Mouse (Mus musculus) stomach, embryonic 16.5 days (tissue): ENCODE measurements around the gene Tekt2. TPM values are rescaled to one million over a fixed set of nuclear protein-coding genes. Genes with fewer than 3 reads are reported as not detected.
A peak's percentile ranks its signal among the peaks of the same experiment; 100 is the strongest.

Source experiments
- ATAC-seq: fragments of 200-750 bp; cut with Nextera tagmentation; 2 replicates; pipeline ENCODE4 v1.8.0; 2017; ENCODE audit warnings: moderate number of reproducible peaks, moderate TSS enrichment; ENCODE audit not compliant: insufficient read depth, low FRiP score
- H3K27ac ChIP-seq: fragments of 300-500 bp; sonication (generic); 2 replicates; pipeline ENCODE4 v1.5.1; 2014; ENCODE audit warnings: low read length
- H3K27me3 ChIP-seq: fragments of 300-500 bp; sonication (generic); 2 replicates; pipeline ENCODE4 v1.6.1; 2014; ENCODE audit warnings: low read length, control low read depth, mixed read lengths; ENCODE audit not compliant: control insufficient read depth, insufficient read depth
- H3K36me3 ChIP-seq: fragments of 300-500 bp; sonication (generic); 2 replicates; pipeline ENCODE4 v1.6.1; 2014; ENCODE audit warnings: low read length; ENCODE audit not compliant: control insufficient read depth, insufficient read depth
- H3K4me1 ChIP-seq: fragments of 300-500 bp; sonication (generic); 2 replicates; pipeline ENCODE4 v1.6.1; 2014; ENCODE audit warnings: low read length, control low read depth, mixed read lengths; ENCODE audit not compliant: control insufficient read depth, insufficient read depth
- H3K4me2 ChIP-seq: fragments of 300-500 bp; sonication (generic); 2 replicates; pipeline ENCODE4 v1.6.1; 2014; ENCODE audit warnings: low read depth, low read length, mixed read lengths
- H3K4me3 ChIP-seq: fragments of 300-500 bp; sonication (generic); replicated peaks from 2 replicates; pipeline ENCODE4 v1.5.1; 2014; ENCODE audit warnings: mild to moderate bottlenecking, low read length
- H3K9ac ChIP-seq: fragments of 300-500 bp; sonication (generic); 2 replicates; pipeline ENCODE4 v1.6.1; 2014; ENCODE audit warnings: low read length
- H3K9me3 ChIP-seq: fragments of 300-500 bp; sonication (generic); replicated peaks from 2 replicates; pipeline ENCODE4 v1.6.1; 2016; ENCODE audit warnings: low read length, control low read depth; ENCODE audit not compliant: control insufficient read depth
- WGBS: fragments of 180-500 bp; shearing (Covaris S2); extraction: QIAGEN DNeasy Blood & Tissue Kit; methylation state at CpG from one replicate; pipeline ENCODE4 v1.1.7; 2014; 5-methylcytosine and 5-hydroxymethylcytosine counted together
- polyA plus RNA-seq: library from polyadenylated mRNA; unstranded; fragments of >200 nt; fragmentation: Nextera tagmentation; extraction: Ambion mirVana; gene quantifications from 2 replicates; pipeline ENCODE4 v1.2.1, GENCODE M21; 2015

Gene Tekt2
- 7.9 and 8.0 TPM in 2 replicates for polyA plus RNA-seq

DNA sequence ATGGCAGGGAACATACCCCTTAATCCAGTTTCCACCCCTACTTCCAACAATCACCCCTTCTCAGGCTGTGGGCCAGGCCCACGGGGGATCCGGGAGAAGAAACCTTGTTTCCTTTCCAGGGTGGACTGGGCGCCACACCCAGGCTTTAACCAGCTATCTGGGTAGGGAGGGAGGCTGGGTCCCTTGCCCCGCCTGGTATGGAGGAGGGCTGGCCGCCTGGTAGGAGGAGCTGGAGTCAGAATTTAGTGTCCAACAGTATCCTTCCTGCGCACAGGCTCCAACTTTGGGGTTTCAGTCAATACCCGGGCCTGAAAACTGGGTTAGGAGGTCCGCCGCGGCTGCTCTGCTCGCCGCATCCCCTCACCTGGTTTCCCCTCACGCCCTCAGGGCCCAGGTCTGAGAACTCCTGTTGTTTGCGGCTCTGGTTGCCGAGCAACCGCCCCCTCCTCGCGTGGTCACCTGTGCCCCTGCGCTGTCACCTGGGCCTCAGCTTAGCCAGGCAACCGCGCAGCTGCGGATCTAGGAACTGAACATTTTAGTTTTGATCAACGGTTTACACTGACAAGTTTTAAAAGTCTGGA, at the start of gene Tekt2:
Tekt2 (minus strand) TSS at position 408 of the 581 bp plus-strand sequence.
- Histone ChIP-seq H3K4me1 (peaks cover 18% of the 10 kb centered on the region), H3K9me3 (no peaks in the 10 kb centered on the region), H3K9ac (peak within 1 kb of the TSS; percentile 62), H3K4me3 (peak within 1 kb of the TSS; percentile 32), H3K36me3 (no peaks in the 10 kb centered on the region), H3K4me2 (peak within 1 kb of the TSS; percentile 51), H3K27me3 (no peaks in the 10 kb centered on the region), H3K27ac (no peak within 1 kb of the TSS; the same call in 1 of the 2 replicates)
- 8% methylated on average over 23 of the region's 23 CpGs for WGBS
- ATAC-seq, result 0 out of 2 replicates have a peak, but pooled peaks have one; percentile 30

DNA sequence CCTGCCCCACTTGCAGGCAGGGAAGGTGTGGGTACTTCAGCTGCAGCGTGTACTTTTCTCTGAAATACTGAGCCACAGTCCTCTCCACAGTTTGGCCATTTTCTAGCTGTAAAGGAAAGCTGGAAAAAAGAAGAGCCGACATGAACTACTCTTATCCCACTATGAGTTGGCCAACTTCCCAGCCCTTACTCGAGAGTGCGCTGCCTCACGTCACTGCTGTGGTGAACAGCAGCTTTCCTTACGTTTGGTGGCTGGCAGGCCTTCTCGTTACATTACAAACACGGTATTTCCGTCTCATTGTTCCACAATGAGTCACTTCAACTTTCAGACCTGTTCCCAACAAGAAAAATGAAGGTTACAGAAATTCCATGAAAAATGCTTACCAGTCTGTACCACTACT, 46.0 kb upstream of the Tekt2 start:
- Histone ChIP-seq H3K27ac (no peak overlapping the region), H3K4me1 (no peaks in the 10 kb centered on the region), H3K9ac (no peak overlapping the region), H3K9me3 (no peaks in the 10 kb centered on the region), H3K4me3 (no peak overlapping the region), H3K4me2 (no peak overlapping the region), H3K27me3 (no peaks in the 10 kb centered on the region), H3K36me3 (no peaks in the 10 kb centered on the region)
- WGBS, result 66% methylated on average over 9 of the region's 9 CpGs
- ATAC-seq, result no peak

GRCm38 (mm10) chr4:126360069-126360468, 34.6 kb upstream of the Tekt2 start:
- 81% methylated on average over 1 of the region's 1 CpGs for whole genome bisulfite sequencing
- H3K27ac ChIP-seq, result no peak overlapping the region
- ATAC-seq, result no peak
- H3K4me2 ChIP-seq, result no peak overlapping the region
- H3K4me3 ChIP-seq, result no peak overlapping the region
- H3K27me3 ChIP-seq, result no peaks in the 10 kb centered on the region
- no peaks in the 10 kb centered on the region for H3K9me3 ChIP-seq
- H3K36me3 ChIP-seq, result 0 out of 2 replicates have a peak, but pooled peaks cover 14% of the 10 kb centered on the region
- H3K4me1 ChIP-seq, result no peaks in the 10 kb centered on the region
- no peak overlapping the region for H3K9ac ChIP-seq

DNA sequence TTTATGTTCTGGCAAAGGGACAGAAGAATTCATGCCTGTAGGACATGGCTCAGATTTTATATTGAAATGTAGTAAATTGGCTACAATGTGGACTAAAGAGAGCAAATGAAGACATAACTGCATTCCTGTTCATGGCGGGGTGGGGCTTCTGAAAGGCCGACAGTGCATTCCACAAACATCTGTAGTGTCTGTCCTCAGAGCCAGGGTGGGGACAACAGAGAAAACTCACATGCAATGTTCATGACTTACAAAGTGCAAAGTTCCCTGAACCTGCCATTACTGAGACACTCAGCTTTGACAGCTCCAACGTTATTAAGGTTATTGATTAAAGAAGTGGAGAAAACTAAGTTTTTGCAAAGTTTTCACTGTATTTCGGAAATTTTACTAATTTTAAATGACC, 18.0 kb upstream of the Tekt2 start:
- no peak for ATAC-seq
- 54% methylated on average over 4 of the region's 4 CpGs for WGBS
- Histone ChIP-seq H3K9me3 (no peaks in the 10 kb centered on the region), H3K4me2 (no peak overlapping the region), H3K9ac (no peak overlapping the region), H3K27me3 (no peaks in the 10 kb centered on the region), H3K4me1 (no peaks in the 10 kb centered on the region), H3K27ac (no peak overlapping the region), H3K36me3 (no peaks in the 10 kb centered on the region), H3K4me3 (no peak overlapping the region)

- Histone ChIP-seq H3K4me1 (no peaks in the 10 kb centered on the region), H3K27ac (no peak overlapping the region)
- WGBS, result 52% methylated on average over 4 of the region's 4 CpGs
Observed at GRCm38 (mm10) chr4:126339461-126339860, 14.0 kb upstream of the Tekt2 start.

DNA sequence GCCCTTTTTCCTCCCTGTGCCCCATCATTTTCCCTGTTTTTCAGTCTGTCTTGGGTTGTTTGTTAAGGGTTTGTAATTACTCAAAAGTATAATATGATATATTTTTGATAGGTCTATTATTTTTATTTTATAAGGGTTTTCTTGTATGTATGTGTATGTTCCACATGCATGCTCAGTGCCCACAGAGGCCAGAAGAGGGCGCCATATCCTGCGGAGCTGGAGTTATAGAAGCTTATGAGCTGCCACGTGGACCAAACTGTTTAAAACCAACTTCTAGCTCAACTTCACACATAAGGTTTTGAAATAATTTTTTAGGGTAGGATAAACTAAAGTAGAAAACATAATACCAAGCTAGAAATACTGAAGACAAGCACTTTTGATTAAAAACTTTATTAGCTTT, 6.9 kb upstream of the Tekt2 start:
- WGBS, result 50% methylated on average over 3 of the region's 3 CpGs
- Histone ChIP-seq H3K9me3 (no peaks in the 10 kb centered on the region), H3K27me3 (no peaks in the 10 kb centered on the region), H3K4me1 (peaks cover 3% of the 10 kb centered on the region; the same call in 1 of the 2 replicates), H3K9ac (no peak overlapping the region), H3K4me3 (no peak overlapping the region), H3K36me3 (no peaks in the 10 kb centered on the region), H3K27ac (no peak overlapping the region), H3K4me2 (no peak overlapping the region)
- ATAC-seq, result no peak

More at GRCm38 (mm10) chr4:126339461-126339860, 14.0 kb upstream of the Tekt2 start:
- no peak overlapping the region for H3K4me3 ChIP-seq
- ATAC-seq, result no peak
- no peaks in the 10 kb centered on the region for H3K36me3 ChIP-seq
- H3K9me3 ChIP-seq, result no peaks in the 10 kb centered on the region
- H3K9ac ChIP-seq, result no peak overlapping the region
- H3K4me2 ChIP-seq, result no peak overlapping the region
- H3K27me3 ChIP-seq, result no peaks in the 10 kb centered on the region

DNA sequence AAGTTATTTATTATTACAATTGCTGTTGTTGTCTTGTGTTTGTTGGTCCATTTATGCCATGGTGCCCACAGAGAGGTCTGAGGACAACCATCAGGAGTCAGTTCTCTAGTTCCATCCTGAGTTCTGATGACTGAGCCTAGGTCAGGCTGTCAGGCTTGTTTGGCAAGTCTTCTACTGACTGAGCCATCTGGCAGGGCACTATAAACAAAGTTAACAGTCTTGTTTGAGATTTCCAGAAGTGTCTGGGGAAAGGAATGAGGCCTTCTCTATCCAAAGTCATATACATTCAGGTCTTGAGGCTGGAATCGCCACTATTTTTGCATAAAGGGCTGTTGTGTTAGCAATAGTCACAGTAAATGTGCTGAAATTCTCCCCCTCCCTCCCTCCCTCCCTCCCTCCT, 6.3 kb upstream of the Tekt2 start:
- Histone ChIP-seq H3K9ac (no peak overlapping the region), H3K4me2 (no peak overlapping the region), H3K27me3 (no peaks in the 10 kb centered on the region), H3K36me3 (no peaks in the 10 kb centered on the region), H3K9me3 (no peaks in the 10 kb centered on the region), H3K27ac (no peak overlapping the region), H3K4me1 (peaks cover 3% of the 10 kb centered on the region; the same call in 1 of the 2 replicates), H3K4me3 (no peak overlapping the region)
- ATAC-seq, result no peak
- 48% methylated on average over 1 of the region's 1 CpGs for WGBS

- no peaks in the 10 kb centered on the region for H3K27me3 ChIP-seq
Observed at GRCm38 (mm10) chr4:126330295-126330694, 4.8 kb upstream of the Tekt2 start.

GRCm38 (mm10) chr4:126326036-126326435, 548 bp upstream of the Tekt2 start:
- H3K27ac ChIP-seq, result no peak overlapping the region
- no peak for ATAC-seq
- peaks cover 12% of the 10 kb centered on the region for H3K4me1 ChIP-seq
- no peak overlapping the region for H3K4me2 ChIP-seq
- no peaks in the 10 kb centered on the region for H3K36me3 ChIP-seq
- H3K9me3 ChIP-seq, result no peaks in the 10 kb centered on the region
- H3K27me3 ChIP-seq, result no peaks in the 10 kb centered on the region
- no peak overlapping the region for H3K4me3 ChIP-seq
- 18% methylated on average over 6 of the region's 6 CpGs for WGBS
- no peak overlapping the region for H3K9ac ChIP-seq

More at GRCm38 (mm10) chr4:126330295-126330694, 4.8 kb upstream of the Tekt2 start:
- H3K27ac ChIP-seq, result no peak overlapping the region
- no peak overlapping the region for H3K4me3 ChIP-seq
- H3K4me1 ChIP-seq, result peaks cover 6% of the 10 kb centered on the region
- H3K9ac ChIP-seq, result no peak overlapping the region
- ATAC-seq, result no peak
- WGBS, result 92% methylated on average over 4 of the region's 4 CpGs
- no peaks in the 10 kb centered on the region for H3K9me3 ChIP-seq
- H3K4me2 ChIP-seq, result no peak overlapping the region
- H3K36me3 ChIP-seq, result no peaks in the 10 kb centered on the region
